Mouse (Mus musculus): ENCODE measurements around the gene Smap1. TPM values are rescaled to one million over a fixed set of nuclear protein-coding genes. Genes with fewer than 3 reads are reported as not detected.
"Not testable (repeated sequence)": the region's sequence is repeated elsewhere in the genome, so short reads cannot be mapped to it uniquely, and the experiment has no call there.

Gene Smap1
- total RNA-seq (2015; ENCODE audit: low replicate concordance), result 320 and 322 TPM in 2 replicates
- 212 and 220 TPM in 2 replicates for total RNA-seq (2017; ENCODE audit: low replicate concordance)

DNA sequence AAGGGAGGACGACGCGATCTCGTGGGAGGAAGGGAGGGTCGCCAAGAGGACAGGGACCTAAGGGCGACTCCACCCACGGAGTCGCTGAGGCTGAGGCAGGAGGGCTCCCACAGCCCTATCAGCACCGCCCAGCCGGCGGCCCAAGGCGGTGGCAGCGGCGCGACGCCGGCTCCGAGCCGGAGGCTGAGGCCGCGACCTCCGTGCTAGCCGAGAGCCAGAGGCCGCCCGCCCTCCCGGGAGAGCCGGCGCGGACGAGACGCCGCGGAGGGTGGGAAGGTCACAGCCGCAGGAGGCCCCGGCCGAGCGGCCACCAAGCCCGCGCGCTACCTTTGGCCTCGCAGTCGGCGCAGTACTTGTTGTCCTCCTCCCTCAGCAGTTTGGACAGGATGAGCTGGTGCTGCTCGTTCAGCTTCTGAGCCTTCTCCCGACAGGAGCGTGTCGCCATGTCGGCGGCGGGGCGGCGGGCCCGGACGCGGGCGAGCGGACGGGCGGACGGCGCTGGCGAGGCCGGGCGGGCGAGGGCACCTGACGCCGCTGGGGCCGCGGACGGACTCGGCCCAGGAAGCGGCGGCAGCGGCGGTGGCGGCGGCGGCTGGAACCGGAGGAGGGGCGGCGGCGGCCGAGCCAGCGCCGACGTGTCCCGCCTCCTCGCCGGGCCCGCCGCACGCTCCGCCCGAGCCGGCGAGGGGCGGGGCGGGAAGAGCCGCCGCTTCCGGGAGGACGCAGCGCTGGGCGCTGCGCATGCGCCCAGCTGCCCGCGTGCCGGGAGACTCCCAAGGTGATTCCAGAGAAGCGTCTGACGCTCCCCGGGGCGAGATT is at the start of gene Smap1:
TSS of gene Smap1 (minus strand) at position 607 of the 819 bp plus-strand sequence.
- peak; percentile 86 for ATAC-seq (replicated peaks; ENCODE audit: low FRiP score, poor library complexity, severe bottlenecking)

GRCm38 (mm10) chr1:23971159-23971558 is 49.0 kb upstream of the Smap1 start:
- not testable (repeated sequence) for ATAC-seq (replicated peaks; ENCODE audit: low FRiP score, poor library complexity, severe bottlenecking)

GRCm38 (mm10) chr1:23968027-23968725 is 46.1 kb upstream of the Smap1 start:
- peak; percentile 72 for ATAC-seq (replicated peaks; ENCODE audit: low FRiP score, poor library complexity, severe bottlenecking)

GRCm38 (mm10) chr1:23966226-23966625 is 44.1 kb upstream of the Smap1 start:
- ATAC-seq (replicated peaks; ENCODE audit: low FRiP score, poor library complexity, severe bottlenecking), result peak; percentile 90

GRCm38 (mm10) chr1:23959415-23959732 is 37.3 kb upstream of the Smap1 start:
- no peak for ATAC-seq (replicated peaks; ENCODE audit: low FRiP score, poor library complexity, severe bottlenecking)

DNA sequence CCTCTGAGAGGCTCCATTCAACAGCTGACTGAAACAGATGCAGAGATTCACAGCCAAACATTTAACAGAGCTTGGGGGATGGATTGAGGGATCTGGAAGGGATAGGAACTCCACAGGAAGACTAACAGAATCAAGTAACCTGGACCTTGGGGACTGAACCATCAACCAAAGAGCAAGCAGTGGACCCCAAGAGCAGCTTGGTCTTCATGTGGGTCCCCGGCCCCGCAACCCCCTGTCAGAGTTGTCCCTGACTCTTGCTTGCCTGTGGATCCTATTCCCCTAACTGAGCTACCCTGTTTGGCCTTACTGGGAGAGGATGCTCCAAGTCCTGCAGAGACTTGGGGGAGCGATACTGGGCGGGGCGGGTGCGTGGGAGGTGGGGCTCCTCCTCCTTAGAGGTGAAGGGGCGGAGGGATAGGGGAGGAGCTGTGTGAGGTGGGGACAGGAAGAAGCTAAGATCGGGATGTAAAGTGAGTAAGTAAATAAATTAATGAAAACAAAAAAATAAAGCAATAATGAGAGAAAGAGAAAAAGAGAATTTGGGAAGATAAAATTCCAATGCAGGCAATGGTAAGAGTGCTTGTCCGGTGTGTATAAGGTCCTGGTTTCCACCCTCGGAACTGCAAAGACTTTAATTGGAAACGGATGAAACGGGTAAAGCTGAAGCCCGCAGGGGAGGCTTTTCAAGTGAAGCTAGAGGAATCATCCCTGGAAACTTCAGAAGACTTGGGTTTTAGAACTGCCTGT is 36.7 kb upstream of the Smap1 start:
- ATAC-seq (replicated peaks; ENCODE audit: low FRiP score, poor library complexity, severe bottlenecking), result peak; percentile 89

GRCm38 (mm10) chr1:23958101-23958500 is 36.0 kb upstream of the Smap1 start:
- no peak for ATAC-seq (replicated peaks; ENCODE audit: low FRiP score, poor library complexity, severe bottlenecking)

GRCm38 (mm10) chr1:23955539-23955938 is 33.4 kb upstream of the Smap1 start:
- ATAC-seq (replicated peaks; ENCODE audit: low FRiP score, poor library complexity, severe bottlenecking), result no peak

GRCm38 (mm10) chr1:23953921-23954320 is 31.8 kb upstream of the Smap1 start:
- no peak for ATAC-seq (replicated peaks; ENCODE audit: low FRiP score, poor library complexity, severe bottlenecking)

DNA sequence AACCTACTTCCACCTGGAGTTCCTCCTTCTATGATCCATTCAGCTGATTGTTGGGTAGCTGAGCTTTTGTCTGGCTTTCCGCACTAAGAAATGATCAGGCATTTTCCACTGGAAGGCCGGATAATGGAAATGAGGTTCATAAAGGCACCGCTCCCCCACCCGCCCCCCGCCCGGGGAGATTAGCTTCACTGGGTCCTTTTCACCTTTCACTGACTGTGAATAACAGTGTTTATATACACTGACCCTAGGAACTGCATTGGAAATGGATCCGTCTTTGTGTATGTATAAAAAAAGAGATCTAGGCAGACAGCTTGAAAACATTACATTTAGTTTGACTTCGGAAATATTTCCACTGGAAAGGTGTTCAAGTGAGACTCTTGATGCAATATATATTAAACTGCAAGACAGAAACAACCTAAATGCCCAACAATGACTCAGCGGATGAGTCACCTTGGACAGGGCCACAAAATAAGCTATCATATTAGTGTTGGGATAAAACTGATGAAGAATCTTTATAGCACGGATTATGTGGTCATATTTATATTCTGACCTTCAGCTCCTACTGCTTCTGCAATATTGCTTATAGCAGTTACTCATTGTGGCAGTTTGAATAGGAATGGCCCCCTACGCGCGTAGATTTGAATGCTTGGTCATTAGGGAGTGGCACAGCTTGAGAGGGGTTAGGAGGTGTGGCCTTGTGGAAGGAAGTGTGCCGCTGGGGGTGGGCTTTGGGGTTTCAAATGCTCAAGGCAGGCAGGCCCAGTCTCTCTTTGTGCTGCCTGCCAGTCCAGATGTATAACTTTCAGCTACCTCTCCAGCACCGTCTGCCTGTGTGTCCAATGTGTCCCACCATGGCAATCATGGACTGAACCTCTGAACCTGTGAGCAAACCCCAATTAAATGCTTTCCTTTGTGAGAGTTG is 26.9 kb upstream of the Smap1 start:
- no peak for ATAC-seq (replicated peaks; ENCODE audit: low FRiP score, poor library complexity, severe bottlenecking)

- ATAC-seq (replicated peaks; ENCODE audit: low FRiP score, poor library complexity, severe bottlenecking), result no peak
Measured at GRCm38 (mm10) chr1:23948290-23948689, 26.2 kb upstream of the Smap1 start.

- ATAC-seq (replicated peaks; ENCODE audit: low FRiP score, poor library complexity, severe bottlenecking), result no peak
Measured at GRCm38 (mm10) chr1:23944076-23944475, 22.0 kb upstream of the Smap1 start.

DNA sequence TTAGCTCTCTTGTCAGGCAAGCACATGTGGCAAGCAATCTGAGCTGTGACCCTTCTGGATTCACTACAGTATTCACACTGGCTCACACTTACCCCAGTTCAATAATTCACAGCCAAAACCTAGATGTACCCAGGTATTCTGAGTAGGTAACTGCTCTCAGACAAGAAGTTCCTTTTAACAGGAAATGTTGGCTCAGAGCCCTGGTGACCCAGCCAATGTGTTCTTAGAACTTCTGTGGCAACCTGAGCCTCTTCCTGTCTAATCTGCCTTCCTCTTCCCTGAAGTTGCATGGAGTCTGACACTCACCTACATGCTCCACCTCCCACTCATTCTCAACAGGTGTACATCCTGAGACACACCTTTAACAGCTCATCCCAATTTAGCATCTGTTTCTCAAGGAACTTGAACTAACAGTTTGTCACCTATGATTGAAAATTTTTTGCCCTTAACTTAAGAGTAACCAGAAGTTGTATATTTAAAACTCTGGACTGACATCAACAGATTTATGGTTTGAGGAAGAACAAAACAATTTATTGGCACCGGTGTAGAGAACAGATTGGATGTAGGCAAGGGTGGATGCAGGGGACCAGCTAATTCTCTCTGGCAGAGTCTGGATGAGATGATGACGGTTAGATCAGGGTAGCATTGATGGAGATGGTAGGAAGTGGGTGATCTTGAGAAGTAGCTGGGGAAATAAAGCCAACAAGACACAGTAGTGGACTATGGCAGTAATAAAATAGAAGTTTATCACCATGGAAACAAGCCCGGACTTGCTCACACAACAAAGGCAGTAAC is 21.2 kb upstream of the Smap1 start:
- ATAC-seq (replicated peaks; ENCODE audit: low FRiP score, poor library complexity, severe bottlenecking), result no peak

- ATAC-seq (replicated peaks; ENCODE audit: low FRiP score, poor library complexity, severe bottlenecking), result no peak
Measured at GRCm38 (mm10) chr1:23935408-23935762, 13.3 kb upstream of the Smap1 start.

DNA sequence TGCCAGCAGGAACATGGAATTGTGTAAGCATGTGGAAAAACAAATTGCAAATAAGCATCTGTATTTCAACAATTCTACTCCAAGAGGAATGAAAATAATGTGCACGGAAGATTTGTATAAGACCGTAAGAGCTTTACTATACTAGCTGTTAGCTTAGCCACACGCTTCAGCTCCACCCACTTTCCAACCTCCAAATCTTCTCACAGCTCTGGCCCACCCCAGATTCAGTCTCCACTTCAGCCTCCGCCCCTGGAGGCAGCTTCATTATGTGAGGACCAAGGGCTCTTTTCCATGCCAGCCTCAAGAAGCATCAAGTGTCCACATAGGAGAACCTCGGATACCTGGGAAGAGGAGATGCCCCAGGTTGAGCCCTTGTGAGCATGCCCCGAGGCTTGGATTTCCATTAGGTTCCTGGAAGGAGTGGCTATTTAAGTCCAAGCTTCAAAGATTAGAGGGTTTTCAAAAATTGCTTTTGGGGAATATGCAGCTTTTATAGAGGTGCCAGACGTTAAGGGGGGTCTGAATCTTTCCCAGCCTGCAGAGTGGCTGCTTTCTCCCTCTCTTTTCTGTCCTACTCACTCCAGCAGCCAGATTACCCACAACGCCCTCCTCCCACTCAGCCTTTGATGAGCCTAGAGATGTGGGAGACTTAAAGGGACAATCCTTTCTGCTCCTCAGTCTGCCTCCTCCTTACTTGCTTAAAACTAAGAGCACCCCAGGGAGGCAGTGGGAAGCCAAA is 12.7 kb upstream of the Smap1 start:
- no peak for ATAC-seq (replicated peaks; ENCODE audit: low FRiP score, poor library complexity, severe bottlenecking)

GRCm38 (mm10) chr1:23929410-23929809 is 7.3 kb upstream of the Smap1 start:
- ATAC-seq (replicated peaks; ENCODE audit: low FRiP score, poor library complexity, severe bottlenecking), result no peak

GRCm38 (mm10) chr1:23928371-23928770 is 6.3 kb upstream of the Smap1 start:
- ATAC-seq (replicated peaks; ENCODE audit: low FRiP score, poor library complexity, severe bottlenecking), result no peak
